Comparison of ENCODE assay signal across 8 mouse cellular contexts in genomic region chr10:28073991-28074652, GRCm38 (mm10). TPM values are rescaled to one million over a fixed set of nuclear protein-coding genes. Genes with fewer than 3 reads are reported as not detected.
DNase-seq lines count a peak whose midpoint lies in the region; ATAC-seq and TF ChIP-seq lines count a peak whose summit lies in the region.

No protein-coding gene starts in this region.

- no peaks in the 10 kb centered on the region for H3K9me3 ChIP-seq in kidney, embryonic 14.5 days (ENCODE audit: control insufficient read depth, low read length)
- H3K9me3 ChIP-seq in stomach, postnatal 0 days (ENCODE audit: control insufficient read depth, low read length), result no peaks in the 10 kb centered on the region

- peaks cover 7% of the 10 kb centered on the region; the same call in 1 of the 2 replicates for H3K4me1 ChIP-seq in kidney, embryonic 14.5 days (ENCODE audit: control insufficient read depth, insufficient read depth, low read length)
- no peaks in the 10 kb centered on the region for H3K4me1 ChIP-seq in stomach, postnatal 0 days (replicated peaks; ENCODE audit: control insufficient read depth, insufficient read depth)

- peak overlapping the region; percentile 94 for H3K27ac ChIP-seq in kidney, embryonic 14.5 days (ENCODE audit: low read depth, low read length)
- peak overlapping the region; percentile 95 for H3K27ac ChIP-seq in stomach, postnatal 0 days (replicated peaks)

- H3K27me3 ChIP-seq in kidney, embryonic 14.5 days (ENCODE audit: control insufficient read depth, insufficient read depth, low read length), result no peaks in the 10 kb centered on the region
- no peaks in the 10 kb centered on the region for H3K27me3 ChIP-seq in stomach, postnatal 0 days (ENCODE audit: control insufficient read depth, insufficient read depth, low read length)

- no peak for DNase-seq in kidney, adult 18-20 months
- peak; percentile 63 for DNase-seq in embryo, embryonic 10 days (ENCODE audit: low spot score)
- peak; percentile 49 to 76 for DNase-seq in frontal cortex, postnatal 36 days (ENCODE audit: low spot score in 2 of 2)
- peak; percentile 44 to 76 for DNase-seq in layer of hippocampus, postnatal 14 days (ENCODE audit: low spot score in 2 of 2)
- DNase-seq in lung, postnatal 14 days, result peak; percentile 41
- DNase-seq in stomach, postnatal 0 days (ENCODE audit: low spot score), result peak; percentile 41
- no peak for DNase-seq in testis, postnatal 10 days (ENCODE audit: low spot score)

- TF ChIP-seq CTCF in stomach, postnatal 0 days (IDR thresholded peaks at IDR 0.05; ENCODE audit: low read depth), result no peak

- no peak for TF ChIP-seq EP300 in stomach, postnatal 0 days (optimal IDR thresholded peaks at IDR 0.05)

- peak overlapping the region; percentile 90 for H3K9ac ChIP-seq in kidney, embryonic 14.5 days (ENCODE audit: low read depth, low read length)
- H3K9ac ChIP-seq in stomach, postnatal 0 days (ENCODE audit: low read length), result peak overlapping the region; percentile 91

- under 1% methylated on average over 26 of the region's 26 CpGs for WGBS in kidney, embryonic 14.5 days
- under 1% methylated on average over 26 of the region's 26 CpGs for WGBS in stomach, postnatal 0 days

- peak; percentile 4; the same call in 1 of the 2 replicates for ATAC-seq in kidney, embryonic 14.5 days (ENCODE audit: low FRiP score, low TSS enrichment)
- ATAC-seq in stomach, postnatal 0 days (ENCODE audit: low FRiP score, low TSS enrichment), result no peak; the same call in 1 of the 2 replicates

- H3K36me3 ChIP-seq in kidney, embryonic 14.5 days (ENCODE audit: control insufficient read depth, insufficient read depth, low read length), result no peaks in the 10 kb centered on the region
- H3K36me3 ChIP-seq in stomach, postnatal 0 days (ENCODE audit: control insufficient read depth, insufficient read depth, low read length), result no peaks in the 10 kb centered on the region

- H3K4me3 ChIP-seq in kidney, embryonic 14.5 days (ENCODE audit: low read length), result peak overlapping the region; percentile 79
- peak overlapping the region; percentile 86 for H3K4me3 ChIP-seq in stomach, postnatal 0 days (ENCODE audit: low read depth, low read length)

- H3K4me2 ChIP-seq in kidney, embryonic 14.5 days (replicated peaks; ENCODE audit: low read depth, low read length), result peak overlapping the region; percentile 79
- peak overlapping the region; percentile 82 for H3K4me2 ChIP-seq in stomach, postnatal 0 days (replicated peaks; ENCODE audit: low read depth)

RNA-seq across cellular contexts. Expression of gene Ptprk, which starts 0.5 kb away (rescaled TPM):
- polyA plus RNA-seq in kidney, embryonic 14.5 days (2014; fragmentation: Nextera tagmentation; extraction: Ambion mirVana), result 34.2 and 42.7 TPM in 2 replicates
- 10 to 100 TPM; 54.5 to 55.0 TPM for total RNA-seq in layer of hippocampus, postnatal 14 days (2021)
- 26.9 and 27.1 TPM in 2 replicates for polyA plus RNA-seq in stomach, postnatal 0 days (2015; fragmentation: Nextera tagmentation; extraction: Ambion mirVana)

Comparison
In these comparisons a context has a peak if more than half of its experiments do, and no peak if none do; other contexts are left out.
1. DNase-seq: peak in embryo, embryonic 10 days (single experiment), frontal cortex, postnatal 36 days (2 of 2), layer of hippocampus, postnatal 14 days (2 of 2), lung, postnatal 14 days (single experiment) and stomach, postnatal 0 days (single experiment); none in kidney, adult 18-20 months (single experiment) and testis, postnatal 10 days (single experiment).